Mouse (Mus musculus) forebrain, postnatal 0 days (tissue): ENCODE measurements at regions not wholly inside any gene's neighbourhood (a gene's known extent, or its start where the extent isn't known, plus 50 kb on each side); places are given as distances from the start of the nearest gene placed in this dataset.
A peak's percentile ranks its signal among the peaks of the same experiment; 100 is the strongest.
"Not testable (repeated sequence)": the region's sequence is repeated elsewhere in the genome, so short reads cannot be mapped to it uniquely, and the experiment has no call there.

Experiments
- ATAC-seq: fragments of 200-750 bp; cut with Nextera tagmentation; 2 replicates; pipeline ENCODE4 v1.8.0; 2017; ENCODE audit warnings: mild to moderate bottlenecking, moderate library complexity
- DNase-seq: peaks from one replicate; pipeline ENCODE4 v3.0.0-alpha.2; 2015
- H3K27ac ChIP-seq: fragments of 300-500 bp; sonication (generic); 2 replicates; pipeline ENCODE4 v1.5.1; 2014; ENCODE audit warnings: low read depth, mild to moderate bottlenecking, antibody characterized with exemption, low read length, moderate library complexity, mixed read lengths
- H3K27me3 ChIP-seq: fragments of 300-500 bp; sonication (generic); 2 replicates; pipeline ENCODE4 v1.6.1; 2014; ENCODE audit warnings: mild to moderate bottlenecking, low read length, mixed read lengths; ENCODE audit not compliant: insufficient read depth
- H3K36me3 ChIP-seq: fragments of 300-500 bp; sonication (generic); 2 replicates; pipeline ENCODE4 v1.6.1; 2014; ENCODE audit warnings: mild to moderate bottlenecking, moderate library complexity; ENCODE audit not compliant: insufficient read depth
- H3K4me1 ChIP-seq: fragments of 300-500 bp; sonication (generic); 2 replicates; pipeline ENCODE4 v1.6.1; 2014; ENCODE audit warnings: antibody characterized with exemption; ENCODE audit not compliant: insufficient read depth
- H3K4me2 ChIP-seq: fragments of 300-500 bp; sonication (generic); 2 replicates; pipeline ENCODE4 v1.6.1; 2014; ENCODE audit warnings: low read depth, mild to moderate bottlenecking, moderate library complexity
- H3K4me3 ChIP-seq: fragments of 300-500 bp; sonication (generic); 2 replicates; pipeline ENCODE4 v1.5.1; 2014; ENCODE audit warnings: low read depth, low read length, mixed read lengths
- H3K9ac ChIP-seq: fragments of 300-500 bp; sonication (generic); 2 replicates; pipeline ENCODE4 v1.6.1; 2014; ENCODE audit warnings: mild to moderate bottlenecking
- H3K9me3 ChIP-seq: fragments of 300-500 bp; sonication (generic); 2 replicates; pipeline ENCODE4 v1.6.1; 2016; ENCODE audit warnings: low read length
- CTCF ChIP-seq: sonication (generic); IDR thresholded peaks from 2 replicates; pipeline ENCODE4 v1.5.1; 2016; ENCODE audit warnings: antibody characterized with exemption, control low read depth, low read depth
- WGBS: fragments of 180-500 bp; shearing (Covaris S2); extraction: QIAGEN DNeasy Blood & Tissue Kit; methylation state at CpG from one replicate; pipeline ENCODE4 v1.1.7; 2014; 5-methylcytosine and 5-hydroxymethylcytosine counted together

- not testable (repeated sequence) for H3K4me2 ChIP-seq, H3K27ac ChIP-seq, H3K9ac ChIP-seq, H3K27me3 ChIP-seq, DNase-seq, H3K4me1 ChIP-seq, ATAC-seq, H3K36me3 ChIP-seq, H3K9me3 ChIP-seq, H3K4me3 ChIP-seq
- 93% methylated on average over 20 of the region's 20 CpGs for WGBS
These were observed 79.6 kb downstream of the Gm10715 start for GRCm38 (mm10) chr9:3116311-3116710.

DNA sequence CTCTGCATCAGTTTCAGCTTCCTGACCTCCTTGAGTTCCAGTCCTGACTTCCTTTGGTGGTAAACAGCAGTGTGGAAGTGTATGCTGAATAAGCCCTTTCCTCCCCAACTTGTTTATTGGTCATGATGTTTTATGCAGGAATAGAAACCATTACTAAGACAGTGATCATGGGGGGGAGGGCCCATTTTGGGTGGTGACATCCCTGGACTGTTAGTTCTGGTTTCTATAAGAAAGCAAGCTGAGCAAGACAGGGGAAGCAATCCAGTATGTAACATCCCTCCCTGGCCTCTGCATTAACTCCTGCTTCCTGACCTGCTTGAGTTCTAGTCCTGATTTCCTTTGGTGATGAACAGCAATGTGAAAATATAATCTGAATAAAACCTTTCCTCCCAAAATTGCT lies 124.5 kb downstream of the Gm10715 start:
- Histone ChIP-seq H3K27me3 (no peaks in the 10 kb centered on the region), H3K9ac (no peak overlapping the region), H3K27ac (no peak overlapping the region), H3K4me3 (no peak overlapping the region), H3K4me1 (no peaks in the 10 kb centered on the region), H3K4me2 (no peak overlapping the region), H3K9me3 (peaks cover 13% of the 10 kb centered on the region; the same call in 1 of the 2 replicates), H3K36me3 (no peaks in the 10 kb centered on the region)
- DNase-seq (no peak), ATAC-seq (no peak)
- no peak for TF ChIP-seq CTCF

GRCm38 (mm10) chr9:3184343-3184742 lies 147.7 kb downstream of the Gm10715 start:
- H3K36me3 ChIP-seq = no peaks in the 10 kb centered on the region
- no peak overlapping the region for H3K4me3 ChIP-seq
- no peaks in the 10 kb centered on the region for H3K4me1 ChIP-seq
- no peak for TF ChIP-seq CTCF
- no peak overlapping the region for H3K27ac ChIP-seq
- H3K27me3 ChIP-seq = no peaks in the 10 kb centered on the region
- H3K9me3 ChIP-seq = peaks cover 20% of the 10 kb centered on the region; the same call in 1 of the 2 replicates
- no peak overlapping the region for H3K9ac ChIP-seq
- H3K4me2 ChIP-seq = no peak overlapping the region
- no peak for DNase-seq
- ATAC-seq = no peak

GRCm38 (mm10) chr9:3199151-3200018 lies 135.6 kb upstream of the Alkbh8 start:
- ATAC-seq (no peak), DNase-seq (no peak)
- H3K36me3 ChIP-seq = no peaks in the 10 kb centered on the region
- 48% methylated on average over 33 of the region's 33 CpGs for WGBS
- H3K27ac ChIP-seq = no peak overlapping the region
- H3K9me3 ChIP-seq = 0 out of 2 replicates have a peak, but pooled peaks cover 3% of the 10 kb centered on the region
- H3K4me1 ChIP-seq = no peaks in the 10 kb centered on the region
- H3K4me3 ChIP-seq = no peak overlapping the region
- no peaks in the 10 kb centered on the region for H3K27me3 ChIP-seq
- no peak overlapping the region for H3K9ac ChIP-seq
- no peak overlapping the region for H3K4me2 ChIP-seq
- no peak for TF ChIP-seq CTCF

- WGBS = 68% methylated on average over 16 of the region's 16 CpGs
- H3K9me3 ChIP-seq, ATAC-seq: not testable (repeated sequence)
These were observed 135.0 kb upstream of the Alkbh8 start for GRCm38 (mm10) chr9:3200019-3200347.

DNA sequence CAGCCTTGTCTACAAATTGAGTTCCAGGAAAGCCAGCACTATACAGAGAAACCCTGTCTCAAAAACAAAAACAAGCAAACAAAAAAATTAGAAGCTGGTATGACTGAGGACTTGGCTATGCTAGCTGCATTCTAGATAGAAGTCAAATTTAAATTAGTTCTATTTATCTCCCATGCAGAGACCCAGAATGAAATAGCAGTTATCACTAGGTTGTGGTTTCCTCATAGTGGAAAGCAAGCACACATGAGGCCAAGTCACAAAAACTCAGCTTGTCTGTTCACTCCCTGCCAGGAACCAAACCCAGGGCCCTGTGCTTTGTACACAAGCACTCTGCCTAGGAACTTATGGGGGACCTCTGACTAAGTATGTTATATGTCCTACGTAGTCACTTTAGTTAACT lies 126.8 kb upstream of the Alkbh8 start:
- H3K27me3 ChIP-seq, H3K9me3 ChIP-seq, ATAC-seq, H3K9ac ChIP-seq, H3K36me3 ChIP-seq, H3K4me3 ChIP-seq, H3K27ac ChIP-seq, DNase-seq, H3K4me2 ChIP-seq, H3K4me1 ChIP-seq: not testable (repeated sequence)
- WGBS = 100% methylated on average over 1 of the region's 1 CpGs

More at GRCm38 (mm10) chr9:3200019-3200347, 135.0 kb upstream of the Alkbh8 start:
- H3K4me1 ChIP-seq, H3K36me3 ChIP-seq, H3K4me2 ChIP-seq, H3K27me3 ChIP-seq, H3K27ac ChIP-seq, DNase-seq, H3K4me3 ChIP-seq, H3K9ac ChIP-seq: not testable (repeated sequence)

GRCm38 (mm10) chr9:3258396-3259300 lies 76.3 kb upstream of the Alkbh8 start:
- WGBS = 65% methylated on average over 10 of the region's 10 CpGs
- no peak overlapping the region for H3K4me2 ChIP-seq
- DNase-seq (peak; percentile 88), ATAC-seq (peak; percentile 98)
- no peak for TF ChIP-seq CTCF
- no peaks in the 10 kb centered on the region for H3K36me3 ChIP-seq
- H3K9ac ChIP-seq = no peak overlapping the region
- no peak overlapping the region for H3K27ac ChIP-seq
- H3K4me3 ChIP-seq = no peak overlapping the region
- H3K9me3 ChIP-seq = 0 out of 2 replicates have a peak, but pooled peaks cover 8% of the 10 kb centered on the region
- H3K4me1 ChIP-seq = no peaks in the 10 kb centered on the region
- H3K27me3 ChIP-seq = no peaks in the 10 kb centered on the region
